Mouse (Mus musculus): ENCODE measurements around the gene Tstd1.

GRCm38 (mm10) chr1:171410231-171410630 is 8.4 kb upstream of the Tstd1 start:
- TF ChIP-seq CTCF (IDR thresholded peaks at IDR 0.05; ENCODE audit: low read depth) (no peak), EP300 (IDR thresholded peaks at IDR 0.05; ENCODE audit: low read depth) (no peak)
